Mouse (Mus musculus): ENCODE data around the gene Gm15093. TPM values are rescaled to one million over a fixed set of nuclear protein-coding genes. Genes with fewer than 3 reads are reported as not detected.
"Not testable (repeated sequence)": the region's sequence is repeated elsewhere in the genome, so short reads cannot be mapped to it uniquely, and the experiment has no call there.

The Gm15093 gene
- total RNA-seq (2017): not detected in 2 replicates

DNA sequence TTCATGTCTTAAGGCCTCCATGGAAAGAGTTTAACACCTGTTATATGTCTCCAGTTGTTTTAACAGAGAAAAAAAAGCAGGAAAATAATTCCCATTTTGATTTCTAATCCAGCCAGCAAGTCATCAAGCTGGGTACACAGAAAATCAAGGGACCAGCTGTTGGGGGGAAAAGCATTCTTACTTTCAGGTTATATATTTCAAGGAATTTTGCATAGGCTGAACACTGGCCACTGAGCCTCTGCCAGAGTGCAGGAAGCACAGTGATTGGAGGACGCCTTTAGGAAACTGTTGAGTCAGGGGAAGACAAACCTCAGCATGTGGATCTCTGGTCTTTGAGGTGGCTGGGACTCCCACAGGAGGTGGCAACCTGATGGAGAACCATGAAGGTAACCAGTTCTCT, at the start of gene Gm15093:
TSS of gene Gm15093 (plus strand) at position 301 of the 400 bp plus-strand sequence.
- ATAC-seq (ENCODE audit: extremely low read depth, insufficient number of reproducible peaks, low FRiP score, poor library complexity, severe bottlenecking): not testable (repeated sequence)

Other genes starting within 250 kb of the Gm15093 start
- not detected in 2 replicates for gene Ott, start 198.1 kb upstream of the Gm15093 start, total RNA-seq (2017)
- gene Gm15085, start 175.2 kb downstream of the Gm15093 start, total RNA-seq (2017): not detected in 2 replicates

Measured in neutrophil, adult 5-6 weeks (primary cell).